Mouse (Mus musculus): ENCODE measurements around the gene Trim33.
A peak's percentile ranks its signal among the peaks of the same experiment; 100 is the strongest.

DNA sequence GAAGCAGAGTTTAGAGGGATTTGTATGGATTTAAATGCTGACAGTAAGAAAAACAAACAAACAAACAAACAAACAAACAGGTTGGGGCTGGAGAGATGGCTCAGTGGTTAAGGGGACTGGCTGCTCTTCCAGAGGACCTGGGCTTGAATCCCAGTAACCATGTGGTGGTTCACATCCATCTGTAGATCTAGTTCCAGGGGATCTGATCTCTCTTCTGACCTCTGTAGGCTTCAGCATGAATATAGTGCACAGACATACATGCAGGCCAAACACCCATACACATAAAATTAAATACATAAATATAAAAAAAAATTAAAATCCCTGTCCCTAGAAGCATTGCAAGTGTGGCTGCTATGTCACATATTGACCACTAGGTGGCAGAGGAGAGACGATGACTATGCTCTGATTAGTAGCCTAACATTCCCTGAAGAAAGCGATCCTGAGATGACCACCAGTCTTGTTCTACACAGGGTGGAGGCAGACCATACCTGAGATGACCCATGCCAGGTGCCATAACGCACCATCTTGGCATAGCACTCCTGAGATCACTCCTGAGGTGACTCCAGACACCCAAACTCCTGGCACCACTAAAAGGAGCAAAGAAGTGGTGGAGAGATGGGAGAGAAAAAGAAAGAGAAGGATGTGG, 113.6 kb downstream of the Trim33 start:
- TF ChIP-seq CTCF (IDR thresholded peaks at IDR 0.05; ENCODE audit: low read depth): peak; percentile 90
- no peak for TF ChIP-seq EP300 (IDR thresholded peaks at IDR 0.05; ENCODE audit: low read depth)
